Mouse (Mus musculus) c-Kit-positive CD71-positive TER-119-negative erythroid progenitor cells, embryonic 14.5 days (primary cell): ENCODE data around the gene Hoxd4.

Experiments used
- DNase-seq: peaks from one replicate; pipeline ENCODE4 v3.0.0-alpha.2; 2013; ENCODE audit warnings: low read depth

Gene Hoxd4

GRCm38 (mm10) chr2:74730331-74730730 lies 18.6 kb downstream of the Hoxd4 start:
- DNase-seq: no peak

GRCm38 (mm10) chr2:74731055-74731454 lies 19.3 kb downstream of the Hoxd4 start:
- no peak for DNase-seq

GRCm38 (mm10) chr2:74731799-74732512 lies 20.2 kb downstream of the Hoxd4 start:
- DNase-seq: no peak

- no peak for DNase-seq
Measured at GRCm38 (mm10) chr2:74732513-74733316, 21.0 kb downstream of the Hoxd4 start.

- no peak for DNase-seq
Measured at GRCm38 (mm10) chr2:74733317-74733661, 21.6 kb downstream of the Hoxd4 start.

GRCm38 (mm10) chr2:74733765-74734164 lies 22.0 kb downstream of the Hoxd4 start:
- DNase-seq: no peak

GRCm38 (mm10) chr2:74734451-74734850 lies 22.7 kb downstream of the Hoxd4 start:
- no peak for DNase-seq

- DNase-seq: no peak
Measured at GRCm38 (mm10) chr2:74734996-74735811, 23.5 kb downstream of the Hoxd4 start.

- DNase-seq: no peak
Measured at GRCm38 (mm10) chr2:74735851-74736687, 24.3 kb downstream of the Hoxd4 start.

GRCm38 (mm10) chr2:74736688-74737577 lies 25.2 kb downstream of the Hoxd4 start:
- no peak for DNase-seq

- no peak for DNase-seq
Measured at GRCm38 (mm10) chr2:74737578-74738070, 25.9 kb downstream of the Hoxd4 start.

GRCm38 (mm10) chr2:74738623-74739475 lies 27.1 kb downstream of the Hoxd4 start:
- no peak for DNase-seq

- no peak for DNase-seq
Measured at GRCm38 (mm10) chr2:74739476-74739800, 27.7 kb downstream of the Hoxd4 start.

GRCm38 (mm10) chr2:74739869-74740268 lies 28.1 kb downstream of the Hoxd4 start:
- no peak for DNase-seq

- no peak for DNase-seq
Measured at GRCm38 (mm10) chr2:74740311-74741091, 28.8 kb downstream of the Hoxd4 start.

- no peak for DNase-seq
Measured at GRCm38 (mm10) chr2:74741252-74741978, 29.7 kb downstream of the Hoxd4 start.

- no peak for DNase-seq
Measured at GRCm38 (mm10) chr2:74741979-74742277, 30.2 kb downstream of the Hoxd4 start.

- no peak for DNase-seq
Measured at GRCm38 (mm10) chr2:74745540-74746297, 34.0 kb downstream of the Hoxd4 start.
